Mouse (Mus musculus): Measurements from ENCODE around the gene Usp49. TPM values are rescaled to one million over a fixed set of nuclear protein-coding genes. Genes with fewer than 3 reads are reported as not detected.

Gene Usp49
- polyA plus RNA-seq, 1 experiment = 2.5 TPM

GRCm38 (mm10) chr17:47702548-47703345, 72.3 kb downstream of the Usp49 start:
- Histone ChIP-seq H3K79me2 (ENCODE audit: control insufficient read depth, insufficient read depth) (no peaks in the 10 kb centered on the region), H3K27me3 (ENCODE audit: control insufficient read depth, insufficient read depth, insufficient read length) (peaks cover 8% of the 10 kb centered on the region), H3ac (ENCODE audit: control insufficient read depth, insufficient read length) (no peak overlapping the region), H3K4me3 (no peak overlapping the region), H3K36me3 (ENCODE audit: control insufficient read depth, insufficient read depth) (no peaks in the 10 kb centered on the region), H3K4me2 (ENCODE audit: low read depth) (no peak overlapping the region)
- TF ChIP-seq MYOG (IDR thresholded peaks at IDR 0.05; ENCODE audit: control insufficient read depth in 1 of 3, insufficient read depth in 1 of 3, insufficient read length in 2 of 3, low read depth in 2 of 3) = no peak
- TF ChIP-seq REST (IDR thresholded peaks at IDR 0.05; ENCODE audit: insufficient read depth, insufficient read length) = no peak
- TF ChIP-seq MYOD1 (IDR thresholded peaks at IDR 0.05; ENCODE audit: control insufficient read depth in 1 of 3, insufficient read length in 2 of 3, low read depth in 2 of 3) = no peak
- no peak for TF ChIP-seq SRF (IDR thresholded peaks at IDR 0.05; ENCODE audit: control insufficient read depth, insufficient read length, low read depth)
- TF ChIP-seq USF1 (IDR thresholded peaks at IDR 0.05; ENCODE audit: low read depth) = no peak
- no peak for TF ChIP-seq TCF12 (IDR thresholded peaks at IDR 0.05; ENCODE audit: insufficient read depth, poor library complexity, severe bottlenecking)
- no peak for TF ChIP-seq POLR2AphosphoS2 (IDR thresholded peaks at IDR 0.05; ENCODE audit: insufficient read length, low read depth)
- TF ChIP-seq TCF3 (IDR thresholded peaks at IDR 0.05; ENCODE audit: insufficient read length, low read depth) = no peak
- TF ChIP-seq E2F4 (IDR thresholded peaks at IDR 0.05; ENCODE audit: insufficient read depth) = no peak
- TF ChIP-seq CEBPB (IDR thresholded peaks at IDR 0.05; ENCODE audit: insufficient read depth, poor library complexity, severe bottlenecking) = no peak
- no peak for TF ChIP-seq POLR2A (IDR thresholded peaks at IDR 0.05; ENCODE audit: insufficient read length, low read depth)
- TF ChIP-seq MAX (IDR thresholded peaks at IDR 0.05; ENCODE audit: low read depth) = no peak

DNA sequence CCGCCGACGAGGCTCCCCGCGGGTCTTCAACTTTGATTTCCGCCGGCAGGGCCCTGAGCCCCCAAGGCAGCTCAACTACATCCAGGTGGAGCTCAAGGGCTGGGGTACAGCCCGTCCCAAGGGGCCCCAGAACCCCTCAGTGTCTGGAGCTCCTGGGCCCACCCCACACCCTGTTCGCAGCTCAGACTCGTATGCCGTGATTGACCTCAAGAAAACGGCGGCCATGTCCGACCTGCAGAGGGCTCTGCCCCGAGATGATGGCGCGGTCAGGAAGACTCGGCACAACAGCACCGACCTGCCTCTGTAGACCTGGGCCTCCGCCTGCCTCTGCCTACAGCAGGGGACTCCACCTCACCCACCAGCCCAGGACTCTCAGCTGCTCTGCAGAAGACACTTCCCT, 73.1 kb downstream of the Usp49 start:
- Histone ChIP-seq H3K79me2 (ENCODE audit: control insufficient read depth, insufficient read depth) (no peaks in the 10 kb centered on the region), H3ac (ENCODE audit: control insufficient read depth, insufficient read length) (no peak overlapping the region), H3K27me3 (ENCODE audit: control insufficient read depth, insufficient read depth, insufficient read length) (peaks cover 16% of the 10 kb centered on the region), H3K4me3 (no peak overlapping the region), H3K36me3 (ENCODE audit: control insufficient read depth, insufficient read depth) (no peaks in the 10 kb centered on the region), H3K4me2 (ENCODE audit: low read depth) (no peak overlapping the region)
- no peak for TF ChIP-seq CEBPB (IDR thresholded peaks at IDR 0.05; ENCODE audit: insufficient read depth, poor library complexity, severe bottlenecking)
- no peak for TF ChIP-seq E2F4 (IDR thresholded peaks at IDR 0.05; ENCODE audit: insufficient read depth)
- TF ChIP-seq TCF12 (IDR thresholded peaks at IDR 0.05; ENCODE audit: insufficient read depth, poor library complexity, severe bottlenecking) = no peak
- no peak for TF ChIP-seq REST (IDR thresholded peaks at IDR 0.05; ENCODE audit: insufficient read depth, insufficient read length)
- TF ChIP-seq POLR2A (IDR thresholded peaks at IDR 0.05; ENCODE audit: insufficient read length, low read depth) = no peak
- no peak for TF ChIP-seq MYOG (IDR thresholded peaks at IDR 0.05; ENCODE audit: control insufficient read depth in 1 of 3, insufficient read depth in 1 of 3, insufficient read length in 2 of 3, low read depth in 2 of 3)
- TF ChIP-seq USF1 (IDR thresholded peaks at IDR 0.05; ENCODE audit: low read depth) = no peak

DNA sequence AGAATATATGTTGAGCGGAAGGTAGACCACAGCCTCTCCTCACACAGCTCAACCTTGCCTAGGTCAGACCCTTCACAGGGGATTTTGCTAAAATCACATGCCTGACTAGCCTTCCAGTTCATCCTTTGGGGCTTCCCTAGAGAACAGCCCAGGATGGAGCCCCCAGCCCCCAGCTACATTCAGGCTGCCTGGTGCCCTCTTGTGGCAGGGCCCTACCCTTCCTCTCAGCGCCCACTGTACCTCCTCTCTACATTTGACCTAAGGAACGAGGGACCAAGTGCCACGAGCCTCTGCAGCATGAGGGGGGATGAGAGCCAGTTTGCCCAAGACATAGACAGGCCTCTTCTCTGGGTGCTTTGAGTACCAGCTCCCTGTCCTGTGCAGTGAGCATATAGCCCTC, 74.2 kb downstream of the Usp49 start:
- Histone ChIP-seq H3K4me3 (no peak overlapping the region), H3K79me2 (ENCODE audit: control insufficient read depth, insufficient read depth) (no peaks in the 10 kb centered on the region), H3ac (ENCODE audit: control insufficient read depth, insufficient read length) (no peak overlapping the region), H3K4me2 (ENCODE audit: low read depth) (no peak overlapping the region), H3K36me3 (ENCODE audit: control insufficient read depth, insufficient read depth) (no peaks in the 10 kb centered on the region), H3K27me3 (ENCODE audit: control insufficient read depth, insufficient read depth, insufficient read length) (peaks cover 17% of the 10 kb centered on the region)
- TF ChIP-seq POLR2A (IDR thresholded peaks at IDR 0.05; ENCODE audit: insufficient read length, low read depth) = no peak
- TF ChIP-seq CEBPB (IDR thresholded peaks at IDR 0.05; ENCODE audit: insufficient read depth, poor library complexity, severe bottlenecking) = no peak
- no peak for TF ChIP-seq USF1 (IDR thresholded peaks at IDR 0.05; ENCODE audit: low read depth)
- no peak for TF ChIP-seq REST (IDR thresholded peaks at IDR 0.05; ENCODE audit: insufficient read depth, insufficient read length)

GRCm38 (mm10) chr17:47706196-47706595, 75.7 kb downstream of the Usp49 start:
- no peak for TF ChIP-seq TCF3 (IDR thresholded peaks at IDR 0.05; ENCODE audit: insufficient read length, low read depth)
- no peak for TF ChIP-seq TCF12 (IDR thresholded peaks at IDR 0.05; ENCODE audit: insufficient read depth, poor library complexity, severe bottlenecking)
- peak in 2 of 3 experiments; percentile 28 to 31 for TF ChIP-seq MYOD1 (IDR thresholded peaks at IDR 0.05; ENCODE audit: control insufficient read depth in 1 of 3, insufficient read length in 2 of 3, low read depth in 2 of 3)
- peak in 1 of 3 experiments; percentile 40 for TF ChIP-seq MYOG (IDR thresholded peaks at IDR 0.05; ENCODE audit: control insufficient read depth in 1 of 3, insufficient read depth in 1 of 3, insufficient read length in 2 of 3, low read depth in 2 of 3)
- Histone ChIP-seq H3K4me3 (no peak overlapping the region), H3ac (ENCODE audit: control insufficient read depth, insufficient read length) (no peak overlapping the region)

GRCm38 (mm10) chr17:47707961-47708360, 77.5 kb downstream of the Usp49 start:
- Histone ChIP-seq H3K4me3 (no peak overlapping the region), H3K4me2 (ENCODE audit: low read depth) (no peak overlapping the region), H3ac (ENCODE audit: control insufficient read depth, insufficient read length) (no peak overlapping the region), H3K79me2 (ENCODE audit: control insufficient read depth, insufficient read depth) (no peaks in the 10 kb centered on the region), H3K27me3 (ENCODE audit: control insufficient read depth, insufficient read depth, insufficient read length) (peaks cover 30% of the 10 kb centered on the region), H3K36me3 (ENCODE audit: control insufficient read depth, insufficient read depth) (no peaks in the 10 kb centered on the region)
- TF ChIP-seq USF1 (IDR thresholded peaks at IDR 0.05; ENCODE audit: low read depth) (no peak), TCF12 (IDR thresholded peaks at IDR 0.05; ENCODE audit: insufficient read depth, poor library complexity, severe bottlenecking) (no peak), E2F4 (IDR thresholded peaks at IDR 0.05; ENCODE audit: insufficient read depth) (no peak), CEBPB (IDR thresholded peaks at IDR 0.05; ENCODE audit: insufficient read depth, poor library complexity, severe bottlenecking) (no peak), MAX (IDR thresholded peaks at IDR 0.05; ENCODE audit: low read depth) (no peak), SRF (IDR thresholded peaks at IDR 0.05; ENCODE audit: control insufficient read depth, insufficient read length, low read depth) (no peak), POLR2AphosphoS2 (IDR thresholded peaks at IDR 0.05; ENCODE audit: insufficient read length, low read depth) (no peak), REST (IDR thresholded peaks at IDR 0.05; ENCODE audit: insufficient read depth, insufficient read length) (no peak), MYOG (IDR thresholded peaks at IDR 0.05; ENCODE audit: control insufficient read depth in 1 of 3, insufficient read depth in 1 of 3, insufficient read length in 2 of 3, low read depth in 2 of 3) (no peak), POLR2A (IDR thresholded peaks at IDR 0.05; ENCODE audit: insufficient read length, low read depth) (no peak), TCF3 (IDR thresholded peaks at IDR 0.05; ENCODE audit: insufficient read length, low read depth) (no peak), MYOD1 (IDR thresholded peaks at IDR 0.05; ENCODE audit: control insufficient read depth in 1 of 3, insufficient read length in 2 of 3, low read depth in 2 of 3) (no peak)

More at GRCm38 (mm10) chr17:47706196-47706595, 75.7 kb downstream of the Usp49 start:
- H3K79me2 ChIP-seq (ENCODE audit: control insufficient read depth, insufficient read depth) = no peaks in the 10 kb centered on the region
- peaks cover 18% of the 10 kb centered on the region for H3K27me3 ChIP-seq (ENCODE audit: control insufficient read depth, insufficient read depth, insufficient read length)
- H3K4me2 ChIP-seq (ENCODE audit: low read depth) = no peak overlapping the region
- H3K36me3 ChIP-seq (ENCODE audit: control insufficient read depth, insufficient read depth) = no peaks in the 10 kb centered on the region

All from myocyte (in vitro differentiated cells).